Mouse (Mus musculus): Measurements from ENCODE around the gene R3hdm1. TPM values are rescaled to one million over a fixed set of nuclear protein-coding genes. Genes with fewer than 3 reads are reported as not detected.
A peak's percentile ranks its signal among the peaks of the same experiment; 100 is the strongest.
"Not testable (repeated sequence)": the region's sequence is repeated elsewhere in the genome, so short reads cannot be mapped to it uniquely, and the experiment has no call there.

R3hdm1 gene
- polyA plus RNA-seq, 1 experiment from 2014 or later, result 83.9 TPM

- ATAC-seq, result no peak
- POLR2A ChIA-PET, result no interaction called here
Observed at GRCm38 (mm10) chr1:128120913-128121627, 18.0 kb downstream of the R3hdm1 start.

DNA sequence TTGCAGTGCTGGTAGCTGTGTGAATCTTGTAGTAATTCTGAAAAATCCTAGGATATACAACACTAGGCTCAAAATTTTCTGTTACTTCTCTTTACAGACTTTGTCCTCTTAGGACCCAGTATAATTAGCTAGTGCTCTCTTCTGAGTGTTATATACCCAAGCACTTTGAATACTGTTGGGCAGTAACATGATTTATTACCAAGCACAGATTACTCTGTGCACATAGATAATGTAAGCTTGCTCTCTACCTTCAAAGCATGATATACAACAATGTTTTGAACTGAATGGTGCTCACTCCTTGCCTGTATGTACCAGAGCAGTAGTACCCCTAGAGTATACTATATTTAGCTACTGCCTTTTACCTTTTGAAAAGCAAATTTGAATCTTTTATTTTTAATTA lies 33.1 kb downstream of the R3hdm1 start:
- ATAC-seq; POLR2A ChIA-PET; DNase-seq (ENCODE audit: low read depth, low spot score); in situ Hi-C loops (cut with MboI; ENCODE audit: low pct_unique_long_range_greater_than_20kb); H3K27me3 ChIP-seq: not testable (repeated sequence)
- CTCF ChIA-PET, result interaction anchor here (1.0 kb wide), 1 partner anchor 16 kb away, joined by 5 read pairs; no protein-coding TSS in a partner anchor

More at GRCm38 (mm10) chr1:128120913-128121627, 18.0 kb downstream of the R3hdm1 start:
- CTCF ChIA-PET, result interaction anchor here (1.1 to 1.9 kb wide), 2 partner anchors 10 to 97 kb away, joined by 3 to 4 read pairs; no protein-coding TSS in a partner anchor
- TF ChIP-seq CTCF (IDR thresholded peaks at IDR 0.05), result no peak
- in situ Hi-C loops (cut with MboI; ENCODE audit: low pct_unique_long_range_greater_than_20kb), result no loop called here
- no peak for DNase-seq (ENCODE audit: low read depth, low spot score)
- no peaks in the 10 kb centered on the region for H3K27me3 ChIP-seq

DNA sequence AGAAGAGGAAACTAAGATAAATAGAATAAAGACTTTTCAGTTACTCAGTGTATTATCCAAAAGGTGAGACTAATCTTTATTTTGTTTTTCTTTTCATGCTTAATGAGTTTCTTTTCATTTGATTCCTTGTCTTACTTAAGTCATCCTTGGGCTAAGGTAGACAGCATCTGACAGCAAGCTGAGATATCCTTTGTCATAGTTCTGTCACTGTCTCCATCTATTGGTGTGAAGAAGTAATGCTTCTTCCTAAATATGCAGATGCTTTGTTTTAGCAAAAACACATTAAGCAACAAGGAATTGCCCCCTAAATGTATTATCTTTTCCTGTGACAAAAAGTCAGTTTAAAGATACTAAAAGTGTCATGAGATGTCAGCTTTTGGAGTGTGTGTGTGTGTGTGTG lies 37.9 kb downstream of the R3hdm1 start:
- DNase-seq (ENCODE audit: low read depth, low spot score), result peak; percentile 7
- CTCF ChIA-PET, result interaction anchor here (0.8 to 2.7 kb wide), 5 partner anchors 12 to 313 kb away, joined by 3 to 12 read pairs (median 3); no protein-coding TSS in a partner anchor
- TF ChIP-seq CTCF (IDR thresholded peaks at IDR 0.05), result peak; percentile 48
- no peak for ATAC-seq
- no peaks in the 10 kb centered on the region for H3K27me3 ChIP-seq
- POLR2A ChIA-PET, result no interaction called here
- in situ Hi-C loops (cut with MboI; ENCODE audit: low pct_unique_long_range_greater_than_20kb), result loop anchor here (5.0 to 10.0 kb wide), 2 partner anchors 206 to 309 kb away; no protein-coding TSS in a partner anchor

DNA sequence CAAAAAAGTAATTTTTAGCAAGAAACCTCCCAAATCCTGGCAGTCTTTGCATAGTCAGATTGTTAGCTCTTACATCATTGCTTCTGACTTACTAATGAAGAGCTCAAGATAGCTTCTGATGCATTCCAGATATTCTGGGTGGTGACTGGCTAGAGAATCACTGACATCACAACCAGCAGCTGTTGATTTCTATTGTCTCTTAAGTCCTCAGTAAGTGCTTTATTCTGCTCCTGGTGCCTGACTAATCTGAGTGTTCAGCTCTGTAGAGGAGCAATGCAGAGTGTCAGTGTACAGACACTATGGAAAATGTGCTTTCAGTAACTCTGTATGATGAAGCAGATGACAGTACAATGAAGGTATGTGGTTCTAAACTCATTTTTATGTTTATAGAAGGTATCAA lies 38.6 kb downstream of the R3hdm1 start:
- DNase-seq (ENCODE audit: low read depth, low spot score) (no peak), ATAC-seq (no peak)
- TF ChIP-seq CTCF (IDR thresholded peaks at IDR 0.05), result no peak
- H3K27me3 ChIP-seq, result no peaks in the 10 kb centered on the region
- in situ Hi-C loops (cut with MboI; ENCODE audit: low pct_unique_long_range_greater_than_20kb), result loop anchor here (5.0 to 10.0 kb wide), 2 partner anchors 207 to 309 kb away; no protein-coding TSS in a partner anchor
- ChIA-PET CTCF (interaction anchor here (1.3 to 2.7 kb wide), 2 partner anchors 314 kb away, joined by 3 to 12 read pairs; no protein-coding TSS in a partner anchor), POLR2A (no interaction called here)

DNA sequence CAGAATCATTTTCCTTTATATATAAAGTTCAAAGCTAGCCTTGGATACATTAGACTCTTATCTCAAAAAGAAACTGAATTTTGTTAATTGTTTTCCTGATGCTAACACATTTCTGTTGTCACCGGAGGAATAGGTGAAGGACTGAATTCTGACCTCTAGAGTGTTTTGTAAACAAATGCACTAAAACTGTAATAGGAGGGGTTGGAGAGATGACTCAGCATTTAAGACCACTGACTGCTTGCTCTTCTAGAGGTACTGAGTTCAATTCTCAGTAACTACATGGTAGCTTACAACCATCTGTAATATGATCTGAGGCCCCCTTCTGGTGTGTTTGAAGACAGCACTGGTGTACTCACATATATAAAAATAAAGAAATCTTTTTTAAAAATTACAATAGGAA lies 63.9 kb downstream of the R3hdm1 start:
- ChIA-PET CTCF (interaction anchor here (1.2 to 2.8 kb wide), 2 partner anchors 11 to 14 kb away, joined by 3 to 8 read pairs; no protein-coding TSS in a partner anchor), POLR2A (no interaction called here)
- DNase-seq (ENCODE audit: low read depth, low spot score) (no peak), ATAC-seq (no peak)
- in situ Hi-C loops (cut with MboI; ENCODE audit: low pct_unique_long_range_greater_than_20kb), result no loop called here
- H3K27me3 ChIP-seq, result no peaks in the 10 kb centered on the region
- peak; percentile 4 for TF ChIP-seq CTCF (IDR thresholded peaks at IDR 0.05)

GRCm38 (mm10) chr1:128170104-128170503 lies 67.0 kb downstream of the R3hdm1 start:
- no peak for DNase-seq (ENCODE audit: low read depth, low spot score)
- ATAC-seq, result no peak
- no peak for TF ChIP-seq CTCF (IDR thresholded peaks at IDR 0.05)
- ChIA-PET POLR2A (no interaction called here), CTCF (interaction anchor here (0.7 to 1.0 kb wide), 2 partner anchors 342 to 363 kb away, joined by 3 to 4 read pairs; no protein-coding TSS in a partner anchor)
- H3K27me3 ChIP-seq, result no peaks in the 10 kb centered on the region
- in situ Hi-C loops (cut with MboI; ENCODE audit: low pct_unique_long_range_greater_than_20kb), result no loop called here

DNA sequence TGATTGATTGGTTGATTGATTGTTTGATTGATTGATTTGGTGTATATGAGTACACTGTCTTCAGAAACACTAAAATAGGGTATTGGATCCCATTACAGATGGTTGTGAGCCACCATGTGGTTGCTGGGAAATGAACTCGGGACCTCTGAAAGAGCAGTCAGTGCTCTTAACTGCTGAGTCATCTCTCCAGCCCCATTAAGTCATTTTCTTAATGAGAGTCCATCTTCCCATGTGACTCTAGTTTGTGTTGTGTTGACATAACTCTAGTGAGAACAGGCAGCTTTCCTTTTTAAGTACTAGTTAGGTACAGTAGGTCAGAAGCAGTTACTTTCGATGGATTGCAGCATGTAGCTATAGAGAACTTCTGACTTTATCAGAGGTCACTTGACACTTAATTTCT lies 88.3 kb downstream of the R3hdm1 start:
- DNase-seq (ENCODE audit: low read depth, low spot score), result no peak
- no peaks in the 10 kb centered on the region for H3K27me3 ChIP-seq
- no peak for ATAC-seq
- ChIA-PET POLR2A (no interaction called here), CTCF (interaction anchor here (1.0 kb wide), 1 partner anchor 26 kb away, joined by 3 read pairs; no protein-coding TSS in a partner anchor)
- in situ Hi-C loops (cut with MboI; ENCODE audit: low pct_unique_long_range_greater_than_20kb), result no loop called here
- no peak for TF ChIP-seq CTCF (IDR thresholded peaks at IDR 0.05)

DNA sequence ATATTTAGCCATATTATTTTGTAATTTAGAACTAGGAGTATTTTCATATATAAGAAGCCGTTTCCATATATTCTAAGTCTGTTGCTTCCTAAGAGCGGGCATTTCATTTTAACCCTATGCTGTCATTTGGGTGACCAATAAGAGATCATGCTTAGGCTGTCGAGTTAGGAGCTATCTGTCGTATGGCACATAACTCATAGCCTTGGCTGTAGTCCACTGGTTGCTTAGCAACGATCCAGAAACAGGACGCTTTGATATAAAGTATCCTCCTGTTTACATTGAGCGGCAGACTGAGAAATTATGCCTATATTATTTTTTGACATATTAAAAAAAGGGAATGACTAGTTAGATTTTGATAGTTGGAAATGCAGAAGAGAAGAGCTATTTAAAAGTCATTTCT lies 89.3 kb downstream of the R3hdm1 start:
- ChIA-PET POLR2A (interaction anchor here (0.9 kb wide), 1 partner anchor 10 kb away, joined by 3 read pairs; no protein-coding TSS in a partner anchor), CTCF (interaction anchor here (0.7 to 1.0 kb wide), 3 partner anchors 10 to 365 kb away, joined by 3 read pairs; no protein-coding TSS in a partner anchor)
- no peak for DNase-seq (ENCODE audit: low read depth, low spot score)
- ATAC-seq, result no peak
- in situ Hi-C loops (cut with MboI; ENCODE audit: low pct_unique_long_range_greater_than_20kb), result no loop called here
- H3K27me3 ChIP-seq, result no peaks in the 10 kb centered on the region
- TF ChIP-seq CTCF (IDR thresholded peaks at IDR 0.05), result no peak

DNA sequence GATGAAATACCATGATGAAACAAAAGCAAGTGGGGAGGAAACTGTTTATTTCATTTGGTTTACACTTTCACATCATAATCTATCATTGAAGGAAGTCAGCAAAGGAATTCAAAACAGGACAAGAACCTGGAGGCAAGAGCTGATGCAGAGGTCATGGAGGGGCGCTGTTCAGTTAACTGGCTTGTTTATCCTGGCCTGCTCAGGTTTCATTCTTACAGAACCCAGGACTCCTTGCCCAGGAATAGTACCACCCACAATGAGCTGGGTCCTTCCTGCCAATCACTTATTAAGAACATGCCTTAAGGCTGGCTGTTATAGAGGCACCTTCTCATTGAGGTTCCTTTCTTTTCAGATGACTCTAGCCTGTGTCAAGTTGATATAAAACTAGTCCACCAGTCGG lies 90.9 kb downstream of the R3hdm1 start:
- in situ Hi-C loops (cut with MboI; ENCODE audit: low pct_unique_long_range_greater_than_20kb), result no loop called here
- DNase-seq (ENCODE audit: low read depth, low spot score) (no peak), ATAC-seq (no peak)
- no peak for TF ChIP-seq CTCF (IDR thresholded peaks at IDR 0.05)
- no peaks in the 10 kb centered on the region for H3K27me3 ChIP-seq
- ChIA-PET POLR2A (no interaction called here), CTCF (no interaction called here)

DNA sequence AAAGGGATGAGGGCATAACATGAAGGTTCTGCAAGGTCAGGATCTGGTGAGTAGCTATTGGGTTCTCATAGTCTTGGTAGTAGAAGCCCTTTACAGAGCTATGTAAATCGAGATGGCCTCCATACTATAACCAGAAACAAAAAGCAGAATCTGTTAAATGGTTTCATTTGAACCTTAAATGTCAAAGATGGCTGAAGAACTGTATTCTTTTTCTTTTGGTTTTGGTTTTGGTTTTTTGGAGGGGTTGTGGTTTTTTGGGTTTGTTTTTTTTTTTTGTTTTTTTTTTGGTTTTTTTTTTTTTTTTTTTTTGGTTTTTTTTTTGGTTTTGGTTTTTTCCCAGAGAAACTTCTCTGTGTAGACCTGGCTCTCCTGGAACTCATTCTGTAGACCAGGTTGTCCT lies 94.3 kb downstream of the R3hdm1 start:
- in situ Hi-C loops (cut with MboI; ENCODE audit: low pct_unique_long_range_greater_than_20kb), result no loop called here
- no peaks in the 10 kb centered on the region for H3K27me3 ChIP-seq
- ChIA-PET POLR2A (interaction anchor here (0.7 kb wide), 2 partner anchors 311 to 1509 kb away, joined by 3 to 8 read pairs; no protein-coding TSS in a partner anchor), CTCF (interaction anchor here (1.4 kb wide), 1 partner anchor 12 kb away, joined by 3 read pairs; no protein-coding TSS in a partner anchor)
- DNase-seq (ENCODE audit: low read depth, low spot score) (no peak), ATAC-seq (no peak)
- no peak for TF ChIP-seq CTCF (IDR thresholded peaks at IDR 0.05)

DNA sequence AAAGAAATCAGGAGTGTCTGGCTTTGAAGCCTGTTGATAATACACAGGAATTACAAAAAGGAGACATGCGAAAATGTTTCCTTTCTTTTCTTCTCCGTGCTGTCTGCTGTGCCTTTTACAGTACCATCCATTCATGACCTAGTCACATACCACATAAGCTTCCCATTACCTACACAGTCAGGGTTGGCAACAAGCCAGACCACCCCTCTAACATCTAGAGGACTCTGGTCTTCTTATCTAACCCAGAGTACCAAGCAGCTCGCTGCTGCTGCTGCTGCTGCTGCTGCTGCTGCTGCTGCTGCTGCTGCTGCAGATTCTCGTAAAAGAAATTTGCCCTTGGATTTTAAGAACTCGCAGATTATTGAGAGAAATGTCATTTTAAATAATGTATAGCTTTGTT lies 110.2 kb downstream of the R3hdm1 start:
- ChIA-PET POLR2A (no interaction called here), CTCF (no interaction called here)
- in situ Hi-C loops (cut with MboI; ENCODE audit: low pct_unique_long_range_greater_than_20kb), result no loop called here
- no peak for ATAC-seq
- DNase-seq (ENCODE audit: low read depth, low spot score), result no peak
- no peak for TF ChIP-seq CTCF (IDR thresholded peaks at IDR 0.05)
- H3K27me3 ChIP-seq, result no peaks in the 10 kb centered on the region

Measured in Patski (cell line).